Mouse (Mus musculus) G1E (cell line): ENCODE results near the gene Rnf227. TPM values are rescaled to one million over a fixed set of nuclear protein-coding genes. Genes with fewer than 3 reads are reported as not detected.

Source experiments
- ATAC-seq: 2 replicates; pipeline ENCODE4 v1.8.0; 2016; ENCODE audit warnings: mild to moderate bottlenecking; ENCODE audit not compliant: insufficient number of reproducible peaks, poor library complexity, low FRiP score, severe bottlenecking; ENCODE audit errors: extremely low read depth
- DNase-seq: peaks from one replicate; pipeline ENCODE4 v3.0.0; 2012; ENCODE audit warnings: low spot score
- H3K27me3 ChIP-seq: 2 replicates; pipeline ENCODE4 v1.6.1; 2012; ENCODE audit warnings: mild to moderate bottlenecking, low read length, inconsistent platforms; ENCODE audit not compliant: insufficient read depth
- H3K36me3 ChIP-seq: replicated peaks from 2 replicates; pipeline ENCODE3; 2012; ENCODE audit warnings: mild to moderate bottlenecking, inconsistent platforms
- H3K4me1 ChIP-seq: 2 replicates; pipeline ENCODE4 v1.6.1; 2012; ENCODE audit warnings: low read depth, low read length, inconsistent platforms, mixed read lengths; ENCODE audit not compliant: insufficient read depth
- H3K4me3 ChIP-seq: 2 replicates; pipeline ENCODE4 v1.5.1; 2012; ENCODE audit warnings: low read depth, mild to moderate bottlenecking, inconsistent platforms, low read length, moderate library complexity, mixed read lengths
- H3K9me3 ChIP-seq: replicated peaks from 2 replicates; pipeline ENCODE4 v1.6.1; 2012; ENCODE audit warnings: inconsistent platforms
- CTCF ChIP-seq: IDR thresholded peaks from 2 replicates; pipeline ENCODE4 v1.5.1; 2012; ENCODE audit warnings: low read depth, low read length, inconsistent platforms, mixed read lengths
- GATA1 ChIP-seq: IDR thresholded peaks from 2 replicates; pipeline ENCODE4 v1.6.1; 2012; ENCODE audit warnings: borderline replicate concordance, low read length, inconsistent platforms, mixed read lengths
- GATA2 ChIP-seq: IDR thresholded peaks from 2 replicates; pipeline ENCODE4 v1.6.1; 2012; ENCODE audit warnings: low read depth, low read length, inconsistent platforms, borderline replicate concordance
- POLR2AphosphoS5 ChIP-seq: IDR thresholded peaks from 2 replicates; pipeline ENCODE4 v1.6.1; 2012; ENCODE audit warnings: low read depth, low read length, inconsistent platforms; ENCODE audit not compliant: insufficient replicate concordance
- TAL1 ChIP-seq: conservative IDR thresholded peaks from 2 replicates; pipeline ENCODE4 v1.6.1; 2012; ENCODE audit warnings: low read depth, low read length, inconsistent platforms, mixed read lengths
- polyA plus RNA-seq: library from polyadenylated mRNA; stranded (reverse); fragments of >175 nt; gene quantifications from 2 replicates; pipeline ENCODE4 v1.2.3, GENCODE M21; 2012
- total RNA-seq, 2 experiments: library from RNA; stranded (forward) in 1 of 2; stranded (reverse) in 1 of 2; fragments of 200-1000 nt in 1 of 2; fragments of >200 nt in 1 of 2; fragmentation: Nextera tagmentation in 1 of 2; gene quantifications; 2 replicates each; pipeline ENCODE4 v1.2.3; 2014 to 2017

The Rnf227 gene
- total and polyA plus RNA-seq, 3 experiments = 0.11 TPM; not detected in 2

DNA sequence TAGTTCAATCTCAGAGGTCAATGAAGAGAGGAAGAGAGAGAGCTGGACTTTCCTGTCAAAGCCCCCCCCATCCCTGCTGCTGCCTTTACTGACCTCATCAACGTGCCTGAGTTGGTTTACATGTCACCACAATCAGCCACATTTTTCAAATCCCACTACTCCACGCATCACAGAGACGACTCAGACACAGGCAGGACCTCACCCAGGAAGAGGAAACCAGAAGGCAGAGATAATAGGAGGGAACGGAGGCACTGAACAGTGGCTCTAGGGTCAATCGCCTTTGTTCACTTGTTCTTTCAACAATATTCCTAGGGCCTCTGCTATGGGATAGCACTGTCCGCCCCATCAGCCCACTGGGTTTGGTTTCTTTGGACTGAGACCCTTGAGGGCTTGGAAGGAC, 12.6 kb upstream of the Rnf227 start:
- DNase-seq (no peak), ATAC-seq (no peak)
- peaks cover 57% of the 10 kb centered on the region for H3K27me3 ChIP-seq
- peaks cover 6% of the 10 kb centered on the region for H3K36me3 ChIP-seq
- TF ChIP-seq CTCF (no peak), GATA1 (no peak), TAL1 (no peak), POLR2AphosphoS5 (no peak), GATA2 (no peak)
- no peak overlapping the region for H3K4me3 ChIP-seq
- H3K9me3 ChIP-seq = no peaks in the 10 kb centered on the region
- peaks cover 41% of the 10 kb centered on the region for H3K4me1 ChIP-seq

DNA sequence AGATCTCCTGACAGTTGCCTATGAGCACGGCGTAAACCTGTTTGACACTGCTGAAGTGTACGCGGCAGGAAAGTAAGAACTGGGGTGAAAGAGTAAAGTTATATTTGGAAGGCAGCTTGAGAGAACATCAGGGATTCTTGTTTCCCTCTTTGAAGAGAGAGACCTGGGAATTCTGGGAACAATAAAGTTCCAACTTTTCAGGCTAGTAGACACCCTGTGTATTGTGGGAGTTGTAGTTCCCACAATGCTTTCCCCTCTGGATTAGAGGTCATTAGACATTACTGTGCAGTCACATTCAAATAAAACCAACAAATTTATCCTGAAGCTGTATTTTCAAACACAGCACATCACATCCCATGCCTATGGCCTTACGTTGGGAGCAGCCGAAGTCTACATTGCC, 11.7 kb upstream of the Rnf227 start:
- Histone ChIP-seq H3K36me3 (peaks cover 6% of the 10 kb centered on the region), H3K9me3 (no peaks in the 10 kb centered on the region), H3K4me1 (peaks cover 43% of the 10 kb centered on the region), H3K4me3 (no peak overlapping the region), H3K27me3 (peaks cover 57% of the 10 kb centered on the region)
- ATAC-seq (no peak), DNase-seq (no peak)
- TF ChIP-seq POLR2AphosphoS5 (no peak), CTCF (no peak), GATA2 (no peak), GATA1 (no peak), TAL1 (no peak)

DNA sequence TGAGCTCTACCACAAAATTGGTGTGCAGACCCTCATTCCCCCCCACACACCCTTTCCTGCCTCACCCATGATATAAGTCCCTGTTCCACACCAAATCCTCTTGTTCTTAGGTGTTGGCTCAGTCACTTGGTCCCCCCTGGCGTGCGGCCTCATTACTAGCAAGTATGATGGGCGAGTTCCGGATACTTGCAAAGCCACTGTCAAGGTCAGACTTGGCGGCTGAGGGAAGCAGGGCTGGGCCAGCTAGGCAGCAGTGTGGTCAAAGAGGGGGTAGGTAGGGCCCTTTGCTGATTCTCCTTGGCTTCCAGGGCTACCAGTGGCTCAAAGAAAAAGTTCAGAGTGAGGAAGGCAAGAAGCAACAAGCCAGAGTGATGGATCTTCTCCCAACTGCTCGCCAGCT, 9.1 kb upstream of the Rnf227 start:
- H3K4me1 ChIP-seq = peaks cover 35% of the 10 kb centered on the region

DNA sequence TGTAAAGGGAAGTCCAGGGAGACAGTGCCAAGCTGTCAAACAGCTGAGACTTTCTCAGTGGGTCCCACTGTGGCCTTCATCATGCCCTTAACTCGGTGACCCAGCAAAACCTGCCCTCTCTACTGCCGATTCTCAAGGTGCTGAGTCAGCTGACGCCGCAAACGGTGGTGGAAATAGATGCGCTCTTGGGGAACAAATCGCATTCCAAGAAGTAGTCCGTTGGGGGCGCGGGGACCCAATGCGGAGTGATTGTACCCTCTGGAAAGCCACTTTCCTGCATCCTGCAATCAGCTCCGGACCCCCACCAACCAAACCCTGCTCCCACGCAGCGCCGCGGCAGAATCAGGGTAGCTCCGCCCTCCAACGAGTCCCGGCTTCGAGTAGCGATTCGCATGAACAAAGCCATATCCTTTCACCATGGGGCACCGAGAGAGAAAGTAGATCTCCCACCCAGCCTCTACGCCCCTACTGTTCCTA, 8.3 kb upstream of the Rnf227 start:
- no peak for TF ChIP-seq GATA1
- no peak for TF ChIP-seq GATA2
- TF ChIP-seq CTCF = no peak
- TF ChIP-seq TAL1 = no peak
- TF ChIP-seq POLR2AphosphoS5 = no peak
- H3K27me3 ChIP-seq = peaks cover 50% of the 10 kb centered on the region
- peaks cover 27% of the 10 kb centered on the region for H3K4me1 ChIP-seq
- DNase-seq (no peak), ATAC-seq (no peak)
- H3K36me3 ChIP-seq = no peaks in the 10 kb centered on the region
- H3K4me3 ChIP-seq = no peak overlapping the region
- H3K9me3 ChIP-seq = no peaks in the 10 kb centered on the region

More for the DNA sequence above, 9.1 kb upstream of the Rnf227 start:
- TF ChIP-seq TAL1 (no peak), GATA1 (no peak), POLR2AphosphoS5 (no peak), CTCF (no peak), GATA2 (no peak)
- H3K9me3 ChIP-seq = no peaks in the 10 kb centered on the region
- DNase-seq (no peak), ATAC-seq (no peak)
- no peaks in the 10 kb centered on the region for H3K36me3 ChIP-seq
- peaks cover 57% of the 10 kb centered on the region for H3K27me3 ChIP-seq
- H3K4me3 ChIP-seq = no peak overlapping the region

GRCm38 (mm10) chr11:69332713-69333253, 7.5 kb upstream of the Rnf227 start:
- ATAC-seq = no peak
- Histone ChIP-seq H3K27me3 (peaks cover 41% of the 10 kb centered on the region), H3K9me3 (0 out of 2 replicates have a peak, but pooled peaks cover 3% of the 10 kb centered on the region), H3K4me3 (no peak overlapping the region), H3K36me3 (no peaks in the 10 kb centered on the region), H3K4me1 (peaks cover 22% of the 10 kb centered on the region)
- DNase-seq = no peak
- TF ChIP-seq TAL1 (no peak), POLR2AphosphoS5 (no peak), GATA1 (no peak), CTCF (no peak), GATA2 (no peak)

- DNase-seq (no peak), ATAC-seq (no peak)
- Histone ChIP-seq H3K36me3 (no peaks in the 10 kb centered on the region), H3K27me3 (peaks cover 32% of the 10 kb centered on the region), H3K9me3 (0 out of 2 replicates have a peak, but pooled peaks cover 3% of the 10 kb centered on the region), H3K4me3 (no peak overlapping the region), H3K4me1 (peaks cover 22% of the 10 kb centered on the region)
- TF ChIP-seq CTCF (no peak), POLR2AphosphoS5 (no peak), GATA1 (no peak), TAL1 (no peak), GATA2 (no peak)
These were observed 6.3 kb upstream of the Rnf227 start for GRCm38 (mm10) chr11:69333922-69334321.
